Mouse (Mus musculus) stomach, postnatal 0 days (tissue): ENCODE data around the gene Stab1. TPM values are rescaled to one million over a fixed set of nuclear protein-coding genes. Genes with fewer than 3 reads are reported as not detected.

Experiments
- ATAC-seq: fragments of 200-750 bp; cut with Nextera tagmentation; 2 replicates; pipeline ENCODE4 v1.8.0; 2017; ENCODE audit not compliant: low FRiP score, low TSS enrichment
- DNase-seq: peaks from one replicate; pipeline ENCODE4 v3.0.0-alpha.2; 2016; ENCODE audit warnings: low spot score
- H3K27ac ChIP-seq: fragments of 300-500 bp; sonication (generic); replicated peaks from 2 replicates; pipeline ENCODE4 v1.5.1; 2014; ENCODE audit warnings: mild to moderate bottlenecking, control low read depth
- H3K27me3 ChIP-seq: fragments of 300-500 bp; sonication (generic); 2 replicates; pipeline ENCODE4 v1.6.1; 2014; ENCODE audit warnings: low read length; ENCODE audit not compliant: control insufficient read depth, insufficient read depth
- H3K36me3 ChIP-seq: fragments of 300-500 bp; sonication (generic); 2 replicates; pipeline ENCODE4 v1.6.1; 2014; ENCODE audit warnings: low read length, mixed read lengths; ENCODE audit not compliant: control insufficient read depth, insufficient read depth
- H3K4me1 ChIP-seq: fragments of 300-500 bp; sonication (generic); replicated peaks from 2 replicates; pipeline ENCODE4 v1.6.1; 2014; ENCODE audit warnings: antibody characterized with exemption; ENCODE audit not compliant: control insufficient read depth, insufficient read depth
- H3K4me2 ChIP-seq: fragments of 300-500 bp; sonication (generic); replicated peaks from 2 replicates; pipeline ENCODE4 v1.6.1; 2014; ENCODE audit warnings: low read depth, mild to moderate bottlenecking, control low read depth, moderate library complexity
- H3K4me3 ChIP-seq: fragments of 300-500 bp; sonication (generic); 2 replicates; pipeline ENCODE4 v1.5.1; 2014; ENCODE audit warnings: low read depth, low read length, control low read depth
- H3K9ac ChIP-seq: fragments of 300-500 bp; sonication (generic); 2 replicates; pipeline ENCODE4 v1.6.1; 2014; ENCODE audit warnings: mild to moderate bottlenecking, low read length, control low read depth, mixed read lengths
- H3K9me3 ChIP-seq: fragments of 300-500 bp; sonication (generic); 2 replicates; pipeline ENCODE4 v1.6.1; 2016; ENCODE audit warnings: low read length; ENCODE audit not compliant: control insufficient read depth
- CTCF ChIP-seq: IDR thresholded peaks from 2 replicates; pipeline ENCODE4 v1.5.1; 2016; ENCODE audit warnings: antibody characterized with exemption, low read depth, mild to moderate bottlenecking, moderate library complexity
- EP300 ChIP-seq: optimal IDR thresholded peaks from 2 replicates; pipeline ENCODE3; 2016; ENCODE audit warnings: antibody characterized with exemption
- WGBS: fragments of 180-500 bp; shearing (Covaris S2); extraction: QIAGEN DNeasy Blood & Tissue Kit; methylation state at CpG from one replicate; pipeline ENCODE4 v1.1.7; 2014; 5-methylcytosine and 5-hydroxymethylcytosine counted together
- polyA plus RNA-seq: library from polyadenylated mRNA; unstranded; fragments of >200 nt; fragmentation: Nextera tagmentation; extraction: Ambion mirVana; gene quantifications from 2 replicates; pipeline ENCODE4 v1.2.1, GENCODE M21; 2015

The Stab1 gene
- polyA plus RNA-seq, 1 experiment from 2014 or later = 23.7 TPM

DNA sequence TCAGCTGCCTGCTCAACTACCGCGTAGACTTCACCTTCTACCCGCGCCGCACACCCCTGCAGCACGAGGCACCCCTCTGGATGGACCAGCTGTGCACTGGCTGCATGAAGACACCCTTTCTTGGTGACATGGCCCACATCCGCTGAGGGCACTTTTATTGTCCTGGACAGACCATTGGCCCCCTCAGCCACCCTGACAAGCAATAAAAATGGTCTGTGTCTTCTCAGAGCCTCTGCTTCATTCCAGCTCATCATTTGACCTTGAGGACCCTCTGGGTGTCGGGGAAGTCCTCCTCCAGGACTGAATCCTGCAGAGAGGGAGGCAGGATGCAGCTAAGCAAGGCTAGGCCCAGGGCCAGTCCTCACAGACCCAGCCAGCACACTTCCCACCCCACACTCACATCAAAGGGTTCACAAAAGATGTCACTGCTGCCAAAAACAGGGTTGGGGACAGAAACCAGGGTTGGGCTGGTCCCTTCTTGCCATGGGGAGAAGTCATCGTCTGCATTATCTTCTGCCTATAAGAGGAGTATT, 29.5 kb downstream of the Stab1 start:
- WGBS = 93% methylated on average over 9 of the region's 9 CpGs
- Histone ChIP-seq H3K27me3 (no peaks in the 10 kb centered on the region), H3K9ac (no peak overlapping the region), H3K4me1 (peaks cover 4% of the 10 kb centered on the region; the same call in 1 of the 2 replicates), H3K36me3 (peaks cover 18% of the 10 kb centered on the region), H3K4me2 (no peak overlapping the region), H3K9me3 (no peaks in the 10 kb centered on the region), H3K4me3 (no peak overlapping the region), H3K27ac (no peak overlapping the region)
- TF ChIP-seq EP300 = no peak
- TF ChIP-seq CTCF = no peak
- no peak for DNase-seq
- no peak for ATAC-seq

DNA sequence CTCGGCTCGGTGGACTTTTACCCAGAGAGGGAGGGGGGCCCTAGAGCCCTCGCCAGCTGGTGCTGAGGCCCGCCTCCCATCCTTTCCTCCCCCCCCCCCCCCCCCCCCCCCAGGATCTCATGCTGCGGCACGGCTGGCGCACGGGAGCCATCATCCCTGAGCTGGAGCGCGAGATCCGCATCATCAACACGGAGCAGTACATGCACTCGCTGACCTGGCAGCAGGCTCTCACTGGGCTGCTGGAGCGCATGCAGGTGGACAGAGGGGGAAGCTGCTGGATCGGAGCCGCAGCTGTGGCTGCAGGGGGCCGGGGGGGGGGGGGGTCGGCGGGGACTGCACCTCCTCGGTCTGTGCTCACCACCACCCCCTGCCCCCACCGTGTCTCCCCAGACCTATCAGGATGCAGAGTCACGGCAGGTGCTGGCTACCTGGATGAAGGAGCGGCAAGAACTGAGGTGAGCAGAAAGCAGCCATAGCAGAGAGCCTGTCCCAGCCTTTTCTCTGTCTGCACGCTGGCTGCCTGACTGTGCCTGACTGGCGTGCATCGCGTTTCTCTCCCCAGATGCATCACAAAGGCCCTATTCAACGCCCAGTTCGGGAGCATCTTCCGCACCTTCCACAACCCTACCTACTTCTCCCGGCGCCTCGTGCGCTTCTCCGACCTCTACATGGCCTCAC, 30.1 kb downstream of the Stab1 start:
- Histone ChIP-seq H3K27ac (no peak overlapping the region), H3K27me3 (no peaks in the 10 kb centered on the region), H3K9me3 (no peaks in the 10 kb centered on the region), H3K4me1 (peaks cover 4% of the 10 kb centered on the region; the same call in 1 of the 2 replicates), H3K4me3 (no peak overlapping the region), H3K36me3 (peaks cover 18% of the 10 kb centered on the region), H3K4me2 (no peak overlapping the region), H3K9ac (no peak overlapping the region)
- TF ChIP-seq CTCF = no peak
- TF ChIP-seq EP300 = no peak
- ATAC-seq (no peak), DNase-seq (no peak)
- WGBS = 82% methylated on average over 26 of the region's 35 CpGs

DNA sequence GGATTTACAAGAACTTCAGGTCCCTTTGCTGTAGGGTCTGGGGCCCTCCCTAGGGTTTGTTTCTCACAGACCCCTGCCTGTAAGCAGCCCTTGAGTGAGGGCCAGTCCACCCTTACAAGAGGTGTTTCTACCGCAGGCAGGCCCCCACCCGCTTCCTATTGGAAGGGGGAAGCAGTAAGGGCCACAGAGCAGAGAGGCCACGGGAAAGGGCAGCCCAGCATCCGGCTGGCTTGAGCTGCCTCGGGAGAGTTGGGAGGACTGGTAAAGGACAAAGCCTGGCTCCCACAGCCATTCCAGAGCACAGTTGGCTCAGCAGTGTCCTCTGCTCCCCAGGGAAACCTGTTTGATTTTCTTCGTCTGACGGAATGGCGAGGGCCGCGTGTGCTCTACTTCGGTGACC, 30.6 kb downstream of the Stab1 start:
- 82% methylated on average over 11 of the region's 11 CpGs for WGBS
- TF ChIP-seq EP300 (no peak), CTCF (no peak)
- Histone ChIP-seq H3K9me3 (no peaks in the 10 kb centered on the region), H3K4me2 (no peak overlapping the region), H3K4me3 (no peak overlapping the region), H3K27me3 (no peaks in the 10 kb centered on the region), H3K9ac (no peak overlapping the region), H3K27ac (0 out of 2 replicates have a peak overlapping the region, but pooled peaks have one; percentile 35), H3K4me1 (peaks cover 4% of the 10 kb centered on the region), H3K36me3 (peaks cover 18% of the 10 kb centered on the region)
- no peak for DNase-seq
- no peak for ATAC-seq

DNA sequence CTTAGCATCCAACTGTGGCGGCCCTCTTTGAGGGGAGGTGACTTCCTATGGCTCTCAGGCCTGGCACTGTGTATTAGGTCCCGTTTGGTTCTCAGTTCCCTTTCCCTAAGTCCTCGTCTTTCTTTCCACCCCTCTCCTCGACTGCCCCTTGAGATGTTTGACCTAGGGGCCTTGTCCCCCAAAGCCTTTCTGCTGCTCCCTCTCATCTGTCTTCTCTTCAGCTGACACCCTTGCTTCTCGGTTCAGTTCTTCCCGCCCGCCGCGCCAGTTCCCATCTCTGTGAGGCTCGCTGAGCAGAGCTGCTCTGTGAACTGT, 31.2 kb downstream of the Stab1 start:
- no peak for TF ChIP-seq EP300
- TF ChIP-seq CTCF = no peak
- Histone ChIP-seq H3K27ac (no peak overlapping the region), H3K36me3 (peaks cover 18% of the 10 kb centered on the region), H3K9me3 (no peaks in the 10 kb centered on the region), H3K9ac (no peak overlapping the region), H3K4me2 (no peak overlapping the region), H3K4me3 (no peak overlapping the region), H3K4me1 (peaks cover 6% of the 10 kb centered on the region), H3K27me3 (no peaks in the 10 kb centered on the region)
- no peak for ATAC-seq
- no peak for DNase-seq
- 78% methylated on average over 10 of the region's 10 CpGs for WGBS

DNA sequence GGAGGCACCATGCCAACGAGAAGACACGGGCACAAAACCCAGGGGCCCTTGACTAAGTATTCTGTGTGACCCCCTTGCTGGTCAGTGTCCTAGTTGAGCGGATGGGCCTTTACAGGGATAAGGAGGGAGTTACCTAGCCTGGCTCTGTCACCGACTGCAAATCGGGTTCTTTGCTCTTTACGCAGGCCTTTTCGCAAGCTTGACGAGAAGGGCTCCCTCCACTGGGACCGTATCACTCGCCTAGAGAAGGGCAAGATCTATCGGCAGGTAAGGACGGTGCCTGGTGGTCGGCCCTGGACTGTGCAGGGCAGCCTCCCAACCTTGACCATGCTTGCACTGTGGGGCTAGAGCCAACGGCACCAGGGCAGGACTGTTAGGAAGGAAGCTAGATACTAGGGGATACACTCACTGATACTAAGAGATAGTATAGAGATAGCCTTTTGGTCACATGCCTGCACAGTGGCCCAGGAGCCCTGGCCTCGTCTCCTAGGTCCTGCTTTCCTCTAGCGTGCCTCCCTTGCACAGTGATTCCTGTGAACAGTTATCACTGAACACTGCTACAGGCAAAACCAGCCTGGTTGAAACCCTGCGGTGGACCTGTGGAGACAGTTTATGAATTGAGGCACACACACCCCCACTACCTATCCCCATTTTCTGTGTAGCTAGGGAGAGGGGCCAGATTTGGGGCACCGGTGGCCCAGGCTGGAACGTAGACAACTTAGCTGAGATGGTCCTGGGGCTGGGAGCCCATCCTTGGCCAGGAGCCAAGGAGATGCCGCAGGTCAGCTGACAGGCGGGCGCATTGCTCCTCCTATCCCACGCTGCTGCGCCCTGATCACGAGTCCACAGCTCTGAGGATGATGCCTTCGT, 31.8 kb downstream of the Stab1 start:
- WGBS = 90% methylated on average over 26 of the region's 26 CpGs
- no peak for TF ChIP-seq CTCF
- no peak overlapping the region for H3K4me3 ChIP-seq
- no peak overlapping the region for H3K9ac ChIP-seq
- no peaks in the 10 kb centered on the region for H3K27me3 ChIP-seq
- peaks cover 18% of the 10 kb centered on the region for H3K36me3 ChIP-seq
- DNase-seq (no peak), ATAC-seq (no peak)
- no peak overlapping the region for H3K27ac ChIP-seq
- H3K9me3 ChIP-seq = no peaks in the 10 kb centered on the region
- H3K4me2 ChIP-seq = no peak overlapping the region
- peaks cover 10% of the 10 kb centered on the region for H3K4me1 ChIP-seq
